Mouse (Mus musculus) E14TG2a.4 (cell line): ENCODE results near the gene Lrrk1.

Source experiments
- CTCF ChIP-seq: conservative IDR thresholded peaks from 2 replicates; pipeline ENCODE4 v1.5.1; 2014; ENCODE audit warnings: low read length
- NANOG ChIP-seq: IDR thresholded peaks from 2 replicates; pipeline ENCODE4 v1.6.1; 2014; ENCODE audit warnings: borderline replicate concordance, low read length, mixed read lengths
- POU5F1 ChIP-seq: IDR thresholded peaks from 2 replicates; pipeline ENCODE4 v1.6.1; 2014; ENCODE audit warnings: low read length, borderline replicate concordance

DNA sequence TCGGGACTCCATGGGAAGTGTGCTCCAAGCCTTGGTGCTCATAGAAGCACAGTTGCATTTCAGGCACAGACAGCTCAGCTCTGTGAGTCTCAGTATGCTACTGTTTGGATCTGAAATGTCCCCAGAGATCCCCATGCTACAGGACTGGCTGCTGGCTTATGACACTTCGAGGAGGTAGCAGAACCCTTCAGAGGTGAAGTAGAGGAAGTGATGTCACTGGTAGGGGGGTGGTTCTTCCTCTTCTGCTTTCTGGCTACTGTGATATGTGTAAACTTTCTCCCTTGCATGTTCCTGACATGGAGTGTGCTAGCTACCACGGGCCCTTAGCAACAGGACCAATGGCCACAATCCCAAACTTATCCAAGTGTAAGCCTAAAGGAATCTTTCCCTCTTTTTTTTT lies 162.3 kb downstream of the Lrrk1 start:
- TF ChIP-seq CTCF (no peak), NANOG (no peak), POU5F1 (no peak)
